Mouse (Mus musculus) neural tube, embryonic 15.5 days (tissue): ENCODE measurements around the gene Gcgr. TPM values are rescaled to one million over a fixed set of nuclear protein-coding genes. Genes with fewer than 3 reads are reported as not detected.
"Not testable (repeated sequence)": the region's sequence is repeated elsewhere in the genome, so short reads cannot be mapped to it uniquely, and the experiment has no call there.

Source experiments
- ATAC-seq: fragments of 200-750 bp; cut with Nextera tagmentation; 2 replicates; pipeline ENCODE4 v1.8.0; 2017; ENCODE audit warnings: mild to moderate bottlenecking, moderate TSS enrichment, moderate library complexity; ENCODE audit not compliant: low FRiP score
- H3K27ac ChIP-seq: fragments of 300-500 bp; sonication (generic); replicated peaks from 2 replicates; pipeline ENCODE4 v1.5.1; 2015; ENCODE audit warnings: mild to moderate bottlenecking, inconsistent platforms
- H3K27me3 ChIP-seq: fragments of 300-500 bp; sonication (generic); replicated peaks from 2 replicates; pipeline ENCODE4 v1.6.1; 2015; ENCODE audit warnings: inconsistent platforms
- H3K36me3 ChIP-seq: fragments of 300-500 bp; sonication (generic); 2 replicates; pipeline ENCODE4 v1.6.1; 2015; ENCODE audit warnings: inconsistent platforms
- H3K4me1 ChIP-seq: fragments of 300-500 bp; sonication (generic); 2 replicates; pipeline ENCODE4 v1.6.1; 2015; ENCODE audit warnings: inconsistent platforms
- H3K4me2 ChIP-seq: fragments of 300-500 bp; sonication (generic); 2 replicates; pipeline ENCODE4 v1.6.1; 2015; ENCODE audit warnings: inconsistent platforms, mild to moderate bottlenecking, moderate library complexity
- H3K4me3 ChIP-seq: fragments of 300-500 bp; sonication (generic); replicated peaks from 2 replicates; pipeline ENCODE4 v1.5.1; 2015; ENCODE audit warnings: mild to moderate bottlenecking, inconsistent platforms
- H3K9ac ChIP-seq: fragments of 300-500 bp; sonication (generic); replicated peaks from 2 replicates; pipeline ENCODE4 v1.6.1; 2015; ENCODE audit warnings: mild to moderate bottlenecking, inconsistent platforms
- H3K9me3 ChIP-seq: fragments of 300-500 bp; sonication (generic); replicated peaks from 2 replicates; pipeline ENCODE4 v1.6.1; 2016; ENCODE audit warnings: inconsistent platforms
- WGBS: fragments of 180-500 bp; shearing (Covaris S2); methylation state at CpG from one replicate; pipeline ENCODE4 v1.1.7; 2015; ENCODE audit warnings: mixed read lengths; 5-methylcytosine and 5-hydroxymethylcytosine counted together
- polyA plus RNA-seq: library from polyadenylated mRNA; unstranded; fragments of >200 nt; fragmentation: Nextera tagmentation; extraction: Ambion mirVana; gene quantifications from 2 replicates; pipeline ENCODE4 v1.2.1, GENCODE M21; 2015

The Gcgr gene
- polyA plus RNA-seq, 1 experiment from 2014 or later = 0.41 TPM

DNA sequence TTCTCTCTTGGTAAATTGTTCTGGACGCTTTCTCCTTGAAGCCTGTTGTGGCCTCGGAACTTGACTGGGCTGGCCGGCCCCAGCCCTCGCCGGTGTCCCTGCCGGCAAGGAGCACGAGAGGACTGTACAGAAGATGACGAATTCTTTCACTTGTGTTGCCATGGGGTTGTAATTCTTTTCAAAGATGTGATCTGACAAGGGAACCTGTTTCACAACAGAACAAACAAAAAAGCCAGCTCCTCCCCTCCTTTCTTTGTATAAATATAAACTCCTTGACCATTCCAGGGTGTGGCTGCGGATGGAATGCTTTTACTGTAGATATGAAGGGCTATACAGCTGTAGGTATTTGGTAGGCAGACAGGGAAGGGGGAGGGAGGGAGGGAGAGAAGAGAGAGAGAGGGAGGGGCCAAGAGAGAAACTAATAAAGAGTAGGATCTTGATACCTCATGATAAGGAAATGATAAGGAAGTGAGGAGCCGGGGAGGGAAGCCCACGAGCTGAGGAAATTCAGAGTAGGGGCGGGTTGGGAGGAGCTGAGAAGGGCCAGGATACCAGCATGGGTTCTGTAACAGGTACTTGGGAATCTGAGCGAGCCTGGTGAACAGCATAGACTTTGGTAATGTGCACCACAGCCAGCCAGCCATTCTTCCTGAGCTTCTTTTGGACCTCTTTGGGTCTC is 22.7 kb upstream of the Gcgr start:
- Histone ChIP-seq H3K4me1 (0 out of 2 replicates have a peak, but pooled peaks cover 4% of the 10 kb centered on the region), H3K4me3 (no peak overlapping the region), H3K4me2 (no peak overlapping the region), H3K9me3 (no peaks in the 10 kb centered on the region), H3K27ac (no peak overlapping the region), H3K27me3 (no peaks in the 10 kb centered on the region), H3K9ac (no peak overlapping the region), H3K36me3 (no peaks in the 10 kb centered on the region)
- ATAC-seq = no peak
- 68% methylated on average over 13 of the region's 13 CpGs for WGBS

DNA sequence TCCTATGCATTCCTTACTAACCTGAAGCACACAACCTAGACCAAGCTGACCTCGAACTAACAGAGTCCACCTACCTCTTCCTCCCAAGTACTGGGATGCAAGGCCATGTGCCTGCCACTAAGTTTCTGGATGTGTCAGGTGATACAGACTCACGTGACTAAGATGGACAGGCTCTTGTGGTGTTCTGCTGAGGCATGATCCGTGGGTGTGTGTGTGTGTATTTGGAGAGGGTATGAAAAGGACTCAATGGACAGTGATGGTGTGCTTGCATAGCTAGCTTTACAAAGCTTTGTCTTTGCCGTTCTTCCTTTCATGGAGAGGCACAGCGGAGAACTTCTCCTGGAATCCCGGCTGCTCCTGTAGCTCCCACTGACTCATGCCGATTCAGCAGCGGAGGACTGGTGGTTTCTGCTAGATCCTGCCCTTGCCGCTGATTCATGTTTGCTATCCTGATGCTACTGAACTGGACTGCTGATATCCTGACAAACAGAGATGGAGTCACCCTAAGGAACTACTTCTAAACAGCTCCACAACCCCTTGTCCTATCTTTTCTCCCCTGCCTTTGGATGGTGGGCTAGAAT is 22.1 kb upstream of the Gcgr start:
- Histone ChIP-seq H3K27me3 (no peaks in the 10 kb centered on the region), H3K27ac (no peak overlapping the region), H3K4me3 (no peak overlapping the region), H3K4me2 (no peak overlapping the region), H3K36me3 (no peaks in the 10 kb centered on the region), H3K4me1 (0 out of 2 replicates have a peak, but pooled peaks cover 4% of the 10 kb centered on the region), H3K9me3 (no peaks in the 10 kb centered on the region), H3K9ac (no peak overlapping the region)
- no peak for ATAC-seq
- WGBS = 86% methylated on average over 9 of the region's 9 CpGs

DNA sequence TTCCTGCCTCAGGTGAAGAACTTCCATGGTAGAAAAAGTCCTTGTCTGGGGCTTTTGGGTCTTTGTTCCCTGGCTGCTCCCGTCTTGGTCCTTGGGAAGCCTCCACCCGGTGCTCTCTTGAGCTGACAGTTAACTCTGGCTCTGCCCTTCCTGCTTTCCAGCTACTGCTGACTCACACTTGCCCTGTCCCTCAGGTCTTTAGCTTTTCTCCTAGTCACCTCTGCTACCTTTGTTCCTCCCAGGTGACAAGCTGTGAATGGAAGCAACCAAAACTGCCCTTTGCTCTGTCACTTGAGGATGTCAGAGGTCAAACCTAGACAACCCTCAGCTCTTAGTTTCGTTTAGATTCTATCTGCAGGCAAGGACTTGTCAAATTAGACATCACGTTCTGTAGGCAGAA is 20.6 kb upstream of the Gcgr start:
- Histone ChIP-seq H3K4me3 (no peak overlapping the region), H3K4me1 (0 out of 2 replicates have a peak, but pooled peaks cover 4% of the 10 kb centered on the region), H3K9ac (no peak overlapping the region), H3K9me3 (no peaks in the 10 kb centered on the region), H3K36me3 (no peaks in the 10 kb centered on the region), H3K4me2 (no peak overlapping the region), H3K27ac (no peak overlapping the region), H3K27me3 (no peaks in the 10 kb centered on the region)
- 71% methylated on average over 4 of the region's 4 CpGs for WGBS
- ATAC-seq = no peak

DNA sequence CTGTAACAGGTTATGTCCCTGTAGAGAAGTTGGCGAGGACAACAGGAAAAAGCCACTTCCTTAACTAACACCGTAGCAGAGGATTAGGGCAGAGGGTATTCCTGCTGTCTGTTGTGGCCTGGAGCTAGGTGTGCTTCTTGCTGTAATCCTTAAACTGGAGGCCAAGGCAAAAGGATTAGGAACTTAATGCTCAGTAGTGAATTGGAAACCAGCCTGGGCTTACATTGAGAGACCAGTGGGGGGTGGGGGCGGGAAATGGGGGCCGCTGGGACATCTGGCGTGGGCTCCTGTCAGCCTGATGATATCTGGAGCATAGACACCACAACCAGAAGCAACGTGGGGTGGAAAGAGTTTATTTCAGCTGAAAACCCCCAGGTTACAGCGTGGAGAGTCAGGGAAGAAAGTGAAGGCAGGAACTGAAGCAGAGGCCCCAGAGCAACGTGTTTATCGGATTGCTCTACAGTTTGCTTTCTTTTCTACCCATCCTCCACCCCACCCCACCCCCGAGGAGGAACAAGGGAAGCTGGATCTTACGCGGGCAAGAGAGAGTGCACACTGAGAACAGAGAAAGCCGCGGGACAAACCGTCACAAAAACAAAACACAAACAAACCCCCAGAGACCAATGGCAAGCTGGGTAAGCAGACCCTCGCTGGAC is 20.0 kb upstream of the Gcgr start:
- 13% methylated on average over 16 of the region's 16 CpGs for WGBS
- H3K27me3 ChIP-seq = no peaks in the 10 kb centered on the region
- no peak for ATAC-seq
- H3K4me2 ChIP-seq = peak overlapping the region; percentile 43
- H3K36me3 ChIP-seq = no peaks in the 10 kb centered on the region
- peak overlapping the region; percentile 32; the same call in 1 of the 2 replicates for H3K9ac ChIP-seq
- no peaks in the 10 kb centered on the region for H3K9me3 ChIP-seq
- 0 out of 2 replicates have a peak, but pooled peaks cover 5% of the 10 kb centered on the region for H3K4me1 ChIP-seq
- no peak overlapping the region for H3K4me3 ChIP-seq
- H3K27ac ChIP-seq = no peak overlapping the region

DNA sequence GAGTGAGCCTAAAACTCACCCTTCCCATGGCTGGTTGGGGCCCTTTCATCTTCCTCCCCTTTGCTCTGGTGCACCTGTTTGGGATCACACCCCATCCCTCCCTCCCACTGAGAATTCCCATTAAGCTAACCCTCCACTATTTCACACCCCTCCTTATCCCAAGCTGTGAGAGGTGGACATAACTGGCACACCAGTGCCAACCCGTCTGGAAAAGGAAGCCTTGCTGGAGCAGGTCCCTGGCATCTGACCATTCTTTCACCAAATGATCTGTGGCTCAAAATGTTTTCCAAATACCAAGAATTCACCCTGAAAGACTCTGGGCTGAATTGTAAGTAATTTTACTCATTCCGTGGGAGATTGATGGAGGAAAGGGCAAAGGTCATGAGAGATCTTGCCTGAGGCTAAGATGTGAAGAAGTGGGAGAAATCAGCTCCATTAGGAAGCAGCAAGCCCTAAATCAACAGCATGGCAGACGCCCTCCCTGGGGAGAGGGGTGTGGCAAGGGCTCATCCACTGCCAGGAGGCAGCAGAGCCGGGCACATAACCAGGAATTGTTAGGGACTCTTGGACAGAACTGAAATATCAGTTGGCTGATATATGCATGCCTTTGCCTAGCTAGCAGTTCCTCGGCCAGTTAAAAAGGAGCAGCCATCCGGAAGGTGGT is 17.6 kb upstream of the Gcgr start:
- ATAC-seq = no peak
- 31% methylated on average over 6 of the region's 6 CpGs for WGBS
- Histone ChIP-seq H3K27ac (no peak overlapping the region), H3K4me2 (no peak overlapping the region), H3K4me1 (peaks cover 9% of the 10 kb centered on the region; the same call in 1 of the 2 replicates), H3K9me3 (no peaks in the 10 kb centered on the region), H3K36me3 (no peaks in the 10 kb centered on the region), H3K4me3 (no peak overlapping the region), H3K27me3 (no peaks in the 10 kb centered on the region), H3K9ac (no peak overlapping the region)

DNA sequence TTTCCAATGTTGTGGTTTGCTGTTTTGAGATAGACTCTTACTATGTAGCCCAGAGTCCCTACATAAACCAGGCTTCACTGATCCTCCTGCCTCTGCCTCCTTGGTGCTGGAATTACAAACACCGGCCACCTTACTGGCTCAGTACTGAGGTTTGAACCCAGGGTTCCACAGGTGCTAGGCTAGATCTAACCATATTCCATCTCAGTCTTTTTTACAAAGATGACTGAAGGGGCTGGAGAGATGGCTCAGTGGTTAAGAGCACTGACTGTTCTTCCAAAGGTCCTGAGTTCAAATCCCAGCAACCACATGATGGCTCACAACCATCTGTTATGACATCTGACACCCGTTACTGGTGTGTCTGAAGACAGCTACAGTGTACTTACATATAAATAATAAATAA is 16.2 kb upstream of the Gcgr start:
- not testable (repeated sequence) for ATAC-seq, H3K4me3 ChIP-seq

DNA sequence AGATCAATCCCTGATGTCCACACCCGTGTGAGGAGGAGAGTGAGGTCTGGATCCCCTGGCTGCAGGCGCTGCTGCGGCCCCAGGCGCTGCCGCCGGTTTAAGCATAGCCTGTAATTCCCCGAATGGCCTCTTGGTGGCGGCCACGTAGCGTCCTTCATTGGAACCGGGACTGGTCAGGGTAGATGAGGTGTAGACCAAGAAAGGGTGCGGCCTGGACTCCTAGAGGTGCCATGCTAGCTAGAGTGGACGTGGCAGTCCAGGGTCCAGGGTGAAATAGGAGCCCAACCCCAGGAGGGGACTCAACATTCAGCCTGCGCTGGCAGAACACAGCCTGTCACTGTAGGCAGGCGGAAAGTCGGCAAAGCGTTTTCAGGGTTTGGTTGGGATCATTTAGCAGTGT is 14.9 kb upstream of the Gcgr start:
- Histone ChIP-seq H3K27me3 (no peaks in the 10 kb centered on the region), H3K4me1 (peaks cover 7% of the 10 kb centered on the region; the same call in 1 of the 2 replicates), H3K9me3 (no peaks in the 10 kb centered on the region), H3K9ac (no peak overlapping the region), H3K27ac (no peak overlapping the region), H3K4me3 (no peak overlapping the region), H3K36me3 (no peaks in the 10 kb centered on the region), H3K4me2 (no peak overlapping the region)
- ATAC-seq = no peak
- 19% methylated on average over 17 of the region's 17 CpGs for WGBS

More for the DNA sequence above, 16.2 kb upstream of the Gcgr start:
- H3K27ac ChIP-seq, H3K9me3 ChIP-seq, H3K9ac ChIP-seq, H3K4me2 ChIP-seq, H3K36me3 ChIP-seq, H3K27me3 ChIP-seq, H3K4me1 ChIP-seq: not testable (repeated sequence)
- 97% methylated on average over 2 of the region's 2 CpGs for WGBS

DNA sequence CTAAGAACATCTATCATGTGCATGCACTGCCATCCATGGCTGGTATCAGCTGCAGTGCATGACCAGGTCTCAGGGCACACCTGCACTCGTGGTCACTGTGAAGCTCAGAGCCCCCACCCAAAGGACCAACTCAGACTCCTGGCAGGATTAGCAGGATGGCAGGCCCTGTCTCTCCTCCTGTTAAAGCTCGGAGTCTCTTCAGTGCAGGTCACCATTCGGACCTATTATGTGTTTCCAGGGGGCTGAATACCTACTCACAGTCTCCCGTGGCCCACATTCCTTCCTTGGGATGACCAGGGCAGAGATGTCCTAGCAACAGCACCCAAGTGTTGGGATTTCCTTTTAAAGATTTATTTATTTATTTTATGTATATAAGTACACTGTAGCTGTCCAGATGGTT is 13.4 kb upstream of the Gcgr start:
- Histone ChIP-seq H3K9me3 (no peaks in the 10 kb centered on the region), H3K27ac (no peak overlapping the region), H3K4me3 (no peak overlapping the region), H3K27me3 (no peaks in the 10 kb centered on the region), H3K9ac (no peak overlapping the region), H3K36me3 (no peaks in the 10 kb centered on the region), H3K4me2 (no peak overlapping the region), H3K4me1 (peaks cover 5% of the 10 kb centered on the region; the same call in 1 of the 2 replicates)
- 74% methylated on average over 4 of the region's 4 CpGs for WGBS
- no peak for ATAC-seq

DNA sequence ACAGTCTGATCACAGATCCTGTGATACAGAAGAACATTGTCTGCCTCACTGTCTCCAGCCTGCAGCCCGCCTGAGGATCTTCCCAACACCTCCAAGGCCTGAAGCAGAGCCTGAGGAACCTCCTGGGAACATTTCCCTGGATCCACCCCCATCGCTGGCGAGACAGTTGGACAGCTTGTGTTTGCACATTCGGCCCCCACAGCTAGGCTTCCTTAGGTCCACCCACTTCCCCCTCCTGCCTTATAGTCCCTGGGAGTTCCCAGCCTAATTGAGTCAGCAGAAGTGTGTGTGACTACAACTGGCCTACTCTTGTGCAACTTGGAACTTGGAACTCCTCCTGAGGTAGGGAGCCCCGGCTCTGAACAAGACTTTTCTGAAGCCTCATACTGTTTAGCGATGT is 12.5 kb upstream of the Gcgr start:
- no peak for ATAC-seq
- Histone ChIP-seq H3K36me3 (no peaks in the 10 kb centered on the region), H3K4me1 (peaks cover 5% of the 10 kb centered on the region; the same call in 1 of the 2 replicates), H3K27me3 (no peaks in the 10 kb centered on the region), H3K4me3 (no peak overlapping the region), H3K4me2 (no peak overlapping the region), H3K9me3 (no peaks in the 10 kb centered on the region), H3K9ac (no peak overlapping the region), H3K27ac (no peak overlapping the region)
- 71% methylated on average over 6 of the region's 6 CpGs for WGBS

DNA sequence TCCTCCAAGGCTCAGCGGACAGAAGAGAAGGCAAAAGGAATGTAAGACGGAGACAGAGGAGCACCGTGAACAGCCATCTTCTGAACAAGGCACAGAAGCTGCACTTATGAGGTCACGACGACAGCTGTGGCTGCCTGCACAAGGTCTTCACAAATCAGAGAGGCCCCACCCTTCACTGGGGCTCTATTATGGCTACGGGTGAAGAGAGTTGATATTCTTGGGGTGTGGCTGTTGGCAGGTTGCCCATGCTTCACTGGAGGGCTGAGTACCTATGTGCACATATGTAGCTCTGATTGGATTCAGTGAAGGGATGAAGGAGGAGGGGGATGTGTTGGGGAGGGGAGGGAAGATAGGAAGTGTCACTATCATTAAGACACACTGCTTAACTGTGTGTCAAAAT is 11.9 kb upstream of the Gcgr start:
- 79% methylated on average over 6 of the region's 6 CpGs for WGBS
- no peaks in the 10 kb centered on the region for H3K9me3 ChIP-seq
- H3K27ac ChIP-seq = no peak overlapping the region
- no peak for ATAC-seq
- H3K27me3 ChIP-seq = no peaks in the 10 kb centered on the region
- H3K4me1 ChIP-seq = peaks cover 5% of the 10 kb centered on the region; the same call in 1 of the 2 replicates
- no peak overlapping the region for H3K9ac ChIP-seq
- H3K36me3 ChIP-seq = no peaks in the 10 kb centered on the region
- H3K4me2 ChIP-seq = no peak overlapping the region
- no peak overlapping the region for H3K4me3 ChIP-seq

DNA sequence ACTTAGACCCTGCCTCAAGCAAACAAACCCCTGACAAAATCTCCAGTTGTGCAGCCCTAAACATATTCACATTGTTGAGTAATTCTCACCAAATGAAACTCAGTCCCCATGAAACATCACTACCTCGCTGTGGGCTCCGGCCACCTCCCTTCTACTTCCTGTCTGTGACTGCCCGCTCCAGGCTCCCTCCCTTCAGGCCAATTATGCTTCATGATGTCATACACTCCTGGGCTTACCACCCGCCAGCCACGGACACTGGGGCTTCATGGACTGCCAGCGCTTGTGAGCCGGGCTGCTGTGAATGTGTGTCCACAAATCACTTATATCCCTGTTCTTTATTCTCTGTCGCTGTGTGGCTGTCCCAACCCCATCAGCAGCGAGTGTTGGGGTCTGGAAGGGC is 10.8 kb upstream of the Gcgr start:
- no peaks in the 10 kb centered on the region for H3K36me3 ChIP-seq
- no peak overlapping the region for H3K9ac ChIP-seq
- H3K4me3 ChIP-seq = no peak overlapping the region
- WGBS = 40% methylated on average over 9 of the region's 9 CpGs
- no peak overlapping the region for H3K27ac ChIP-seq
- peaks cover 5% of the 10 kb centered on the region; the same call in 1 of the 2 replicates for H3K4me1 ChIP-seq
- no peaks in the 10 kb centered on the region for H3K9me3 ChIP-seq
- no peaks in the 10 kb centered on the region for H3K27me3 ChIP-seq
- H3K4me2 ChIP-seq = no peak overlapping the region
- ATAC-seq = no peak
